Mouse (Mus musculus) B cell, adult 2 months (primary cell): ENCODE data around the gene Bak1.

Source experiments
- DNase-seq, 2 experiments: peaks; one replicate each; pipeline ENCODE4 v3.0.0; 2022

Gene Bak1

GRCm38 (mm10) chr17:27018555-27019196 lies 10.1 kb downstream of the Bak1 start:
- DNase-seq = no peak

GRCm38 (mm10) chr17:27017564-27018499 lies 11.0 kb downstream of the Bak1 start:
- DNase-seq = peak; percentile 93 to 94

GRCm38 (mm10) chr17:27012909-27013308 lies 15.9 kb downstream of the Bak1 start:
- no peak for DNase-seq

GRCm38 (mm10) chr17:27011998-27012672 lies 16.7 kb downstream of the Bak1 start:
- peak; percentile 74 to 77 for DNase-seq

- no peak for DNase-seq
These were observed 17.6 kb downstream of the Bak1 start for GRCm38 (mm10) chr17:27011167-27011566.

- no peak for DNase-seq
These were observed 20.5 kb downstream of the Bak1 start for GRCm38 (mm10) chr17:27008277-27008676.

GRCm38 (mm10) chr17:27005644-27006043 lies 23.2 kb downstream of the Bak1 start:
- no peak for DNase-seq

GRCm38 (mm10) chr17:27004903-27005485 lies 23.8 kb downstream of the Bak1 start:
- no peak for DNase-seq

- DNase-seq = peak; percentile 83 to 84
These were observed 24.4 kb downstream of the Bak1 start for GRCm38 (mm10) chr17:27004431-27004830.

GRCm38 (mm10) chr17:27001889-27002288 lies 26.9 kb downstream of the Bak1 start:
- DNase-seq = peak; percentile 74 to 75

GRCm38 (mm10) chr17:27001151-27001550 lies 27.7 kb downstream of the Bak1 start:
- DNase-seq = peak; percentile 73 to 76

GRCm38 (mm10) chr17:26999996-27000395 lies 28.8 kb downstream of the Bak1 start:
- DNase-seq = peak in 1 of 2 experiments; percentile 23

- no peak for DNase-seq
These were observed 30.5 kb downstream of the Bak1 start for GRCm38 (mm10) chr17:26998283-26998682.

GRCm38 (mm10) chr17:26997661-26998060 lies 31.1 kb downstream of the Bak1 start:
- no peak for DNase-seq

GRCm38 (mm10) chr17:26995562-26995961 lies 33.2 kb downstream of the Bak1 start:
- DNase-seq = no peak

- no peak for DNase-seq
These were observed 33.8 kb downstream of the Bak1 start for GRCm38 (mm10) chr17:26995006-26995405.

GRCm38 (mm10) chr17:26994410-26994809 lies 34.4 kb downstream of the Bak1 start:
- no peak for DNase-seq

- no peak for DNase-seq
These were observed 38.3 kb downstream of the Bak1 start for GRCm38 (mm10) chr17:26990521-26990920.

- DNase-seq = no peak
These were observed 43.2 kb downstream of the Bak1 start for GRCm38 (mm10) chr17:26985503-26986179.

GRCm38 (mm10) chr17:26983382-26983781 lies 45.4 kb downstream of the Bak1 start:
- DNase-seq = no peak

- no peak for DNase-seq
These were observed 47.8 kb downstream of the Bak1 start for GRCm38 (mm10) chr17:26981050-26981449.

GRCm38 (mm10) chr17:26979426-26979825 lies 49.4 kb downstream of the Bak1 start:
- DNase-seq = peak; percentile 83 to 88
